Mouse (Mus musculus) gastrocnemius, adult 18-20 months (tissue): ENCODE data around the gene Osbpl9. TPM values are rescaled to one million over a fixed set of nuclear protein-coding genes. Genes with fewer than 3 reads are reported as not detected.

Source experiments
- DNase-seq: peaks from one replicate; pipeline ENCODE4 v3.0.0; 2021; ENCODE audit warnings: low spot score
- microRNA-seq: library from miRNA; unstranded; fragments of <30 nt; microRNA quantifications from one replicate; pipeline ENCODE4 v1.2.0, GENCODE M21; 2021
- total RNA-seq, 2 experiments: library from RNA; stranded (reverse); gene quantifications; 2 replicates each; pipeline ENCODE4 v1.2.3; 2021

Osbpl9 gene
- total RNA-seq, 2 experiments from 2014 or later, result 91.6 to 107 TPM

- no peak for DNase-seq
Measured at GRCm38 (mm10) chr4:109043756-109044155, 158.3 kb downstream of the Osbpl9 start.

DNA sequence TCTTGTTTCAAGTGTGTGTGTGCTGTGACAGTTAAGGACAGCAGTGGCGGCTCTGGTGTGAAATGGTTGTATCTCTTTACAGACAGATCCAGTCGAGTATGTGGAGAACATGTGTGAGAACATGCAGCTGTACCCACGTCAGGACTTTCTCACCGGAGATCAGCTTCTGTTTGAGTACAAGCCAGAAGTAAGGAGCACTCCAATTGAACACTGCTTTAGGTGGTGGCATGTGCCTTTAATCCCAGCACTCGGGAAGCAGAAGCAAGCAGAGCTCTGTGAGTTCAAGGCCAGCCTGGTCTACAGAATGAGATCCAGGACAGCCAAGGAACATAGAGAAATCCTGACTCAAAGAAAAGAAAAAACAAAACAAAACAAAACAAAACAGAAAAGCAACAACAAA is 158.8 kb downstream of the Osbpl9 start:
- no peak for DNase-seq

GRCm38 (mm10) chr4:109042739-109043138 is 159.3 kb downstream of the Osbpl9 start:
- no peak for DNase-seq

GRCm38 (mm10) chr4:109036327-109036726 is 165.7 kb downstream of the Osbpl9 start:
- peak; percentile 50 for DNase-seq

GRCm38 (mm10) chr4:109030266-109030665 is 171.8 kb downstream of the Osbpl9 start:
- DNase-seq, result no peak

DNA sequence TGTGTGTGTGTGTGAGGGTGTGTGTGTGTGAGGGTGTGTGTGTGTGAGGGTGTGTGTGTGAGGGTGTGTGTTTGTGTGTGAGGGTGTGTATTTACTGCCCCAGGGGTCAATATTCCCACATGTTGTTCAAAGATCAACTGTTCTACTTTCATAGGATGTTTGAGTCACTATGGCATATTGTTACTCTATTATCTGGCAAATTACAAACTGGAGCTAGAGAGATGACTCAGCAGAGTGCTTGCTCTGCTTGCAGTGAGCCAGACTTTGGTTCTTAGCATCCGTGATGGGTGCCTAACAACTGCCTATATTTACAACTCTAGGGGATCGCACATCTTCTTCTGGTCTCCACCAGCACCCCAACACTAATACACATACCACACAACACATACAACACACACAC is 172.2 kb downstream of the Osbpl9 start:
- no peak for DNase-seq

DNA sequence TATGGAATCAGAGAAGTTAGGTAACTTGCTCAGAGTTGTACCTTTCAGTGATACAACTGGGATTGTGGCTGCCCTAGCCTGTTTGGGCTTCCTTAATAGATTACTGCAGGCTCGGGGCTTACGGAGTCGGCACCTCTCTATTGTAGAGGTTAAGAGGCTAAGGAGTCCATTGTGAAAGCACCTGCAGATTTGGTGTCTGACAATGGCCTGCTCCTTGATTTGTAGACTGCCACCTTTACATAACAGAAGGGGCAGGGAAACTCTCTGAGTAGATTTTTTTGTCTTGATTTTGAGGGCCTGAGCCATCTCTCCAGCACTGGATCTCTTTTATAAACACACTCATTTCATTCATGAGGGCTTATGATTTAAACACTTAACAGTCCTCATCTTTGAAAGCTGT is 175.5 kb downstream of the Osbpl9 start:
- DNase-seq, result no peak

DNA sequence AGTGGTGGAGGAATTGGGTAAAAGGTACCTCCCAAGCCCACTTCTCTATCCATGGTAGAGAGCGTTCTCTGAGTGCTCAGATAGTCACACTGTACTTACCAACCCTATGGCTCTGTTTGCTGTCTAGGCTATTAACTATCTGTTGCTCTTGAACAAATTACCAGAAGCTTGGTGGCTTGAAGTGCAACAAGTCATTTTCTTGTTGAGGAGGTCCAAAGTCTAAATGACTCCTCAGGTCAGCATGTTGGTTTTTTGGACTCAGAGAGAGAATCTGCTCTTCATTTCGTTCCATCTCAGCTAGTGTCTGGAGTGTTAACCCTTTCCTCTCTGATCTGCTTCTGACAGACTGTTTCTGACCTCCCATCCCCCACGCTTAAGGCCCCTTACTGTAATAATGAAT is 177.0 kb downstream of the Osbpl9 start:
- DNase-seq, result no peak

- DNase-seq, result no peak
Measured at GRCm38 (mm10) chr4:109021976-109022375, 180.1 kb downstream of the Osbpl9 start.

- no peak for DNase-seq
Measured at GRCm38 (mm10) chr4:109019301-109019700, 182.8 kb downstream of the Osbpl9 start.

- DNase-seq, result peak; percentile 82
Measured at GRCm38 (mm10) chr4:109017441-109017840, 184.6 kb downstream of the Osbpl9 start.

DNA sequence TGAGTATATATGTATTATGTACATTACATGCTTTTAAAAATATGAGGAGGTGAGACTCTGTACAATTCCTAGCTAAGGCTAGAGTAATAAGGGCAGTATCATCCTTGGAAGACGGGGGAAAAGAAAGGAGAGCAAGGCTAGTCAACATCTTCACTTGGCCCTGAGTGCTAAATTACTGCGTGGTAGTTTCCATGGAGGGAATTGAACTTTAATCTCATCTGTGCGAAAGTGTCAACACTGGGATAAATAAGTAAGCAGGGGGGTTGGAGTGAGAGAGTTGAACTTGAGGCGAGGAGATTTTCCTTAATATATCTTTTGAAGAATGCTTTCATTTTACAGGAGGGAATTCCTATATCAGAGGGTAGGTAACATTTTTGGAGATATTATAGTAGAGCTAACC is 188.0 kb downstream of the Osbpl9 start:
- no peak for DNase-seq

Small RNA genes lying within 50 kb of the gene (microRNA-seq; reads per million reads assigned to microRNA genes)
- not detected for gene Mir761

Other genes with a start within 250 kb of the Osbpl9 start
- 100 to 1,000 TPM; 150 to 152 TPM for gene Nrd1, start 201.6 kb downstream of the Osbpl9 start, total RNA-seq
- gene Calr4, start 32.2 kb upstream of the Osbpl9 start, total RNA-seq, result not detected
- gene Eps15, start 78.0 kb upstream of the Osbpl9 start, total RNA-seq, result 10 to 100 TPM; 74.3 to 80.3 TPM
- gene Ttc39a, start 204.4 kb upstream of the Osbpl9 start, total RNA-seq, result under 1 TPM in 1 of 2 experiments, not detected in 1; 0.11 TPM